Mouse (Mus musculus): ENCODE measurements at regions not wholly inside any gene's neighbourhood (a gene's known extent, or its start where the extent isn't known, plus 50 kb on each side); places are given as distances from the start of the nearest gene placed in this dataset.

DNA sequence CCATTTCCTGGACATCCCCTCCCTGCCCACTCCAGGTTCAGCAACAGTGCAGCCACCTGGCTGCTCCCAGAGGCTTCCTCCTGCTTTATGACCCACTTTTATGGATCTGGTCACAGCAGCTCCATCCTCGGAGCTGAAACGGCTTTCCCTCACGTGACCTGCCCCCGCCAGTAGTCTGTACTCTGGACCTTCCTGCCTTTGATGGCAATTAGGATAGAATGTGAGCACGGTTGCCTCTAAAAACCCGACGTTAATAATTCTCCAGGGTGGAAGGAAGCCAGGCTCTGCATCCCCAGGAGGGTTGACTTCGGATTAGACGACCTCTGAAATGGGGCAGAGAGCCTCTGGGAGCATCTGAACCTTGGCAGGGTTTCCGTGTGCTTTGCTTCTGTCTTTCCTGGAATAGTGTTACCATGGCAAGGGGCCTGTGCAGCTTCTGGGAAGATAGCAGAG is 214.0 kb downstream of the Gadd45g start:
- TF ChIP-seq CTCF (IDR thresholded peaks at IDR 0.05; ENCODE audit: borderline replicate concordance, insufficient read depth, low read depth, low read length) (no peak), POLR2A (IDR thresholded peaks at IDR 0.05; ENCODE audit: borderline replicate concordance, insufficient read depth, low read length) (no peak)
